Mouse (Mus musculus): ENCODE results near the gene Nenf. TPM values are rescaled to one million over a fixed set of nuclear protein-coding genes. Genes with fewer than 3 reads are reported as not detected.
A peak's percentile ranks its signal among the peaks of the same experiment; 100 is the strongest.

The Nenf gene
- polyA plus RNA-seq, 1 experiment from 2014 or later, result 126 TPM

DNA sequence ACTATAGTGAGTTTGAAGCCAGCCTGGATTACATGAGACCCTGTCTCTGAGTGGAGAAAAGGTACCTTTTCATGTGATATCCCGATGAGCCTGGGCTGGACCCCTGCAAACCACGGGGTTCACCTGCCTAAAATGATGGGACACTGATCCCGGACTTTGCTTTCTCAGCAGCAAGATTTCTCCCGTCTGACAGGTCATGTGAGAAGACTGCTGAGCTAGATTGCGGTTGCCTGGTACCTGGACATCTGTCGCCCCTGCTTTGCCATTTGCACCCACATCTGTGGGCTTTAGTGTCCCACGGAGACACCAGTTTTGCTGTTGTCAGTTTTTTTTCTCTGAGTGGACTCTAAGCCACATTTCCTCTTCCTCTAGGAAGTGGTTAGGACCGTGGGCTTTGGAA lies 9.3 kb upstream of the Nenf start:
- no peak for ATAC-seq (replicated peaks; ENCODE audit: low FRiP score, low TSS enrichment, low read depth)
- 81% methylated on average over 8 of the region's 8 CpGs for WGBS
- DNase-seq (ENCODE audit: low spot score), result no peak
- Histone ChIP-seq H3K4me3 (ENCODE audit: low read depth, low read length) (0 out of 2 replicates have a peak overlapping the region, but pooled peaks have one; percentile 87), H3K9ac (ENCODE audit: low read length) (no peak overlapping the region), H3K4me1 (replicated peaks; ENCODE audit: control insufficient read depth, insufficient read depth, low read length) (peaks cover 8% of the 10 kb centered on the region), H3K36me3 (ENCODE audit: control insufficient read depth, insufficient read depth, low read length) (0 out of 2 replicates have a peak, but pooled peaks cover 19% of the 10 kb centered on the region), H3K27ac (ENCODE audit: low read depth) (no peak overlapping the region), H3K4me2 (ENCODE audit: low read length) (peak overlapping the region; percentile 90), H3K27me3 (replicated peaks; ENCODE audit: control insufficient read depth, insufficient read depth, low read length) (no peaks in the 10 kb centered on the region), H3K9me3 (ENCODE audit: control insufficient read depth, low read length) (no peaks in the 10 kb centered on the region)

DNA sequence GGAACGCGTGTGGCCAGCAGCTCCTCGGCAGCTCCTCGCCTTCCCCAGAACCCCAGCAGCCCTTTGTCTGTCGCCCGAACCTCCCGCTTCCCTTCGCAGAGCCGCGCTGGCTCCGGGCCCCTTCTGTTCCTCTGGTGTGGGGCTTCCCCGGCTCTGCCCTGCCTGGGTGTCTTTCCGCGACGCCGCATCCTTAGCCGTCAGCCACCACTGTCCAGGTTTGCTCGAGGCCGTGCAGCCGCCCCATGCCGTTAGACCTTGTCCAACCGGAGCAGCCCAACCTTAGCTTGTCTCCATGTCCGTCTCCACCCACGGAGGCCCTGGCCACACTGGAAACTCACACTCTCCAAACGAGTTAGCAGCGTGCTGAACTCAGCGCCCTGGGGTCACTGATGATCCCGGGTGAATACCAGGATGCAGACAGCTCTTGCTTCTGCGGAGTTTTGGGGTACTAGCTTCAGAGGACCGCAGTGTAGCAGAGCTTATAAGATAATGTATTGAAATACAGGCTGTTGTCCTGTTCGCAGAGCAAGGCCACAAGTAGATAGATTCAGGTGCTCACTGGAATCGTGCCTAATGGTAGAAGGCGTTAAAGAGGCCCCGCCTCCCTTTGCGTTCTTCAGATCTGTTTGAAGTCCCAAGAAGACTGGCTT lies 8.4 kb upstream of the Nenf start:
- Histone ChIP-seq H3K27me3 (replicated peaks; ENCODE audit: control insufficient read depth, insufficient read depth, low read length) (no peaks in the 10 kb centered on the region), H3K4me3 (ENCODE audit: low read depth, low read length) (peak overlapping the region; percentile 87), H3K36me3 (ENCODE audit: control insufficient read depth, insufficient read depth, low read length) (0 out of 2 replicates have a peak, but pooled peaks cover 12% of the 10 kb centered on the region), H3K9ac (ENCODE audit: low read length) (peak overlapping the region; percentile 86), H3K27ac (ENCODE audit: low read depth) (peak overlapping the region; percentile 47; the same call in 1 of the 2 replicates), H3K4me2 (ENCODE audit: low read length) (peak overlapping the region; percentile 90), H3K9me3 (ENCODE audit: control insufficient read depth, low read length) (no peaks in the 10 kb centered on the region), H3K4me1 (replicated peaks; ENCODE audit: control insufficient read depth, insufficient read depth, low read length) (peaks cover 8% of the 10 kb centered on the region)
- DNase-seq (ENCODE audit: low spot score) (peak; percentile 84), ATAC-seq (replicated peaks; ENCODE audit: low FRiP score, low TSS enrichment, low read depth) (peak; percentile 67)
- 2% methylated on average over 34 of the region's 35 CpGs for WGBS

DNA sequence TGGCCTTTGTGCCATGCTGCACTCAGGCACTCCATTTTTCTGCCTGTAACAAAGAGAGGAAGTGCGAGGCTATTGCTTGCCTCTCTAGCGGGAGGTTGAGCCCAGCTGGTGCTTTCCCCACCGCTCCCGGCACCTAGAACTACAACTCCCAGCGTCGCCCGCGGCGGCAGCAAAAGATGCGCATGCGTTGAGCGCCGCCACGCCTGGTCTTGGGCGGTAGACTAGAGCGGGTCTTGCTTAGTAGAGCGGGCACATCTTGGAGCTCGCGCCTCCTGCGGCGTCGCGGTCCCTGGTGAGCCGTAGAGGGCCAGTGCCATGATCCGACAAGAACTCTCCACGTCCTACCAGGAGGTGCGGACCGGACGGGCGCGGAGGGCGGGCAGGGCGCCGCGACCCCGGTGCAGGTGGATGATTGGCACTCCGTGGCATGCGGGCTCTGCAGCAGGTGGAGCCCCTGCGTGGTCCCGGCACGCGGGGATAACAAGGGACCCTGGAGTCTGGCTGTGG lies 7.8 kb upstream of the Nenf start, which contains the start of gene Tmem206:
TSS of gene Tmem206 (plus strand) at position 187 of the 507 bp plus-strand sequence.
- WGBS, result under 1% methylated on average over 42 of the region's 42 CpGs
- peaks cover 8% of the 10 kb centered on the region for H3K4me1 ChIP-seq (replicated peaks; ENCODE audit: control insufficient read depth, insufficient read depth, low read length)
- ATAC-seq (replicated peaks; ENCODE audit: low FRiP score, low TSS enrichment, low read depth) (peak; percentile 94), DNase-seq (ENCODE audit: low spot score) (peak; percentile 96)
- H3K9me3 ChIP-seq (ENCODE audit: control insufficient read depth, low read length), result no peaks in the 10 kb centered on the region
- 0 out of 2 replicates have a peak, but pooled peaks cover 7% of the 10 kb centered on the region for H3K36me3 ChIP-seq (ENCODE audit: control insufficient read depth, insufficient read depth, low read length)
- H3K4me3 ChIP-seq (ENCODE audit: low read depth, low read length), result peak within 1 kb of the TSS; percentile 87
- no peaks in the 10 kb centered on the region for H3K27me3 ChIP-seq (replicated peaks; ENCODE audit: control insufficient read depth, insufficient read depth, low read length)
- peak within 1 kb of the TSS; percentile 47; the same call in 1 of the 2 replicates for H3K27ac ChIP-seq (ENCODE audit: low read depth)
- peak within 1 kb of the TSS; percentile 90 for H3K4me2 ChIP-seq (ENCODE audit: low read length)
- peak within 1 kb of the TSS; percentile 86 for H3K9ac ChIP-seq (ENCODE audit: low read length)

DNA sequence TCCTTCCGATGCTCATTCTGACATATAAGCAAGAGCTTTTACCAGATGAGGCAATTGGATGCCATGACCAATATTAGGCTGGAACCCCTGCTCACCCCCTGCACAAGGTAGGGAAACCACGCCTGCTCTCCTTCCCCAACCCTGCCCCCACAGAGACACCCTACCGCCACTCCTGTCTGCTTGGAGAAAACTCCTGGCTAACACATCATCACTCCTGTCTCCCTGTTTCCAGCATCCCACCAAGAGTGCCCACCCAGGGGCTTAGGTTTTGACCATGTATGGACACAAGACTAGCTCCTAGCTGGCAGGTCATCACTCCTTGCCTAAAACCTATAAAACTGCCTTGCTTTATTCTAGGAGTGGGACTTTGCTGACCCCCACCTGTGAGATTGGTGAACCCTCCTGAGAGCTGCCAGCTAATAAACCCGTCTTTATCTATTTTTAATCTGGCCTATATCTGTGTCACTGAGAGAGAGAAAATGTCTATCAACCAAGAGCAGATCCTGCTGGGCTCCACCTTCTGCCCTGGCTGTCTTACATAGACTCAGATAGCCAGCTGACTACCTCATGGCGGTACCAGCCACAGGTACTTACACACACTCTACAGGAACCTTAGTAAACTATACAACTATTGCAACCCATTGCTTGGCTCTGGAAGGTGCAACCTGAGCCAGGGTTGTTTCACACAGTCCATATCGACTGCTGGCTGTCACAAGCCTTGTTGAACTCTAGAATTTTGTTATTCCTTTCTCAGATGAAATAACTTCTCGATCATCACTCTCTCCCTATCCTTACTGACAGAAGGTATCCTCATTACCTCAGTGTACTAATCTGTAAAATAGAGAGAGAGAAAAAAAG lies 7.0 kb upstream of the Nenf start:
- H3K9ac ChIP-seq (ENCODE audit: low read length), result no peak overlapping the region
- peak overlapping the region; percentile 90 for H3K4me2 ChIP-seq (ENCODE audit: low read length)
- DNase-seq (ENCODE audit: low spot score), result no peak
- no peaks in the 10 kb centered on the region for H3K27me3 ChIP-seq (replicated peaks; ENCODE audit: control insufficient read depth, insufficient read depth, low read length)
- H3K9me3 ChIP-seq (ENCODE audit: control insufficient read depth, low read length), result no peaks in the 10 kb centered on the region
- no peak overlapping the region for H3K4me3 ChIP-seq (ENCODE audit: low read depth, low read length)
- H3K4me1 ChIP-seq (replicated peaks; ENCODE audit: control insufficient read depth, insufficient read depth, low read length), result peaks cover 8% of the 10 kb centered on the region
- ATAC-seq (replicated peaks; ENCODE audit: low FRiP score, low TSS enrichment, low read depth), result 0 out of 2 replicates have a peak, but pooled peaks have one; percentile 22
- WGBS, result 79% methylated on average over 7 of the region's 7 CpGs
- no peak overlapping the region for H3K27ac ChIP-seq (ENCODE audit: low read depth)
- H3K36me3 ChIP-seq (ENCODE audit: control insufficient read depth, insufficient read depth, low read length), result 0 out of 2 replicates have a peak, but pooled peaks cover 4% of the 10 kb centered on the region

DNA sequence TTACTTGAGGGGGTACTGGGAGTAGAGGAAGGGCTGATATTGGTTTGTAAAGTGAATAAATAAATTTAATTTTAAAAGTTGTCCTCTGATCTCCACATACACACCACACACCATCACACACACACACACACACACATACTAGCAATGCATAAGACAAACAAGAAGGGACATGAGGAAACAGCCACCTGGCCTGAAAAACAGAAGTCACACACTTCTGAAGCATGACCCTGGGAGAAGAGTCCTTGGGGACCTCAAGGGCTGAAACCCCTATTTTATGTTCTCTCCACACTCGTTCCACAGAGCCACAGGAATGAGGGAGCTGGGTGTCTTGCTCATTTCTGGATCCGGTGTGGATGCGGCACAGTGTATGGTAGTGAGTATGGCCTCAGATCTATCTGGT lies 5.4 kb upstream of the Nenf start:
- Histone ChIP-seq H3K4me1 (replicated peaks; ENCODE audit: control insufficient read depth, insufficient read depth, low read length) (peaks cover 8% of the 10 kb centered on the region), H3K4me2 (ENCODE audit: low read length) (no peak overlapping the region), H3K27ac (ENCODE audit: low read depth) (no peak overlapping the region), H3K9ac (ENCODE audit: low read length) (no peak overlapping the region), H3K4me3 (ENCODE audit: low read depth, low read length) (no peak overlapping the region), H3K9me3 (ENCODE audit: control insufficient read depth, low read length) (no peaks in the 10 kb centered on the region), H3K27me3 (replicated peaks; ENCODE audit: control insufficient read depth, insufficient read depth, low read length) (no peaks in the 10 kb centered on the region), H3K36me3 (ENCODE audit: control insufficient read depth, insufficient read depth, low read length) (0 out of 2 replicates have a peak, but pooled peaks cover 2% of the 10 kb centered on the region)
- ATAC-seq (replicated peaks; ENCODE audit: low FRiP score, low TSS enrichment, low read depth), result no peak
- 89% methylated on average over 3 of the region's 3 CpGs for WGBS
- DNase-seq (ENCODE audit: low spot score), result no peak

DNA sequence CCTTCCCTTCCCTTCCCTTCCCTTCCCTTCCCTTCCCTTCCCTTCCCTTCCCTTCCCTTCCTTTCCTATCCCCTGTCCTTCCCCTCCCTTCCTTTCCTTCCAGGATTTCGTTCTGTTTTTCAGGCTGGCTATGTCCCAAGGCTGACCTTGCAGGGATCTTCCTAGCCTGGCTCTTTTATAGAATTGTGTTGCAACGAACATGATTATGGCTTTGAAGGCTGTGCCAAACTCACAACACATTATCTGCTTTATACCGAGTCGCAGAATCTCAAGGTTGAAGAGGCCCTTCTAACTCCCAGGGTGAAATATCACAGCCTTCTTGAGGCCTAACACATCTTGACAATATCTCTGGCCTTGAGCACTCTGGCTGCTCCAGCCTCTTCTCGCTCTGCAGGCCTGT lies 692 bp upstream of the Nenf start:
- H3K36me3 ChIP-seq (ENCODE audit: control insufficient read depth, insufficient read depth, low read length), result no peaks in the 10 kb centered on the region
- H3K4me1 ChIP-seq (replicated peaks; ENCODE audit: control insufficient read depth, insufficient read depth, low read length), result no peaks in the 10 kb centered on the region; the same call in 1 of the 2 replicates
- no peaks in the 10 kb centered on the region for H3K9me3 ChIP-seq (ENCODE audit: control insufficient read depth, low read length)
- ATAC-seq (replicated peaks; ENCODE audit: low FRiP score, low TSS enrichment, low read depth) (no peak), DNase-seq (ENCODE audit: low spot score) (no peak)
- H3K4me2 ChIP-seq (ENCODE audit: low read length), result no peak overlapping the region
- H3K27me3 ChIP-seq (replicated peaks; ENCODE audit: control insufficient read depth, insufficient read depth, low read length), result no peaks in the 10 kb centered on the region
- H3K9ac ChIP-seq (ENCODE audit: low read length), result no peak overlapping the region
- 54% methylated on average over 5 of the region's 5 CpGs for WGBS
- 0 out of 2 replicates have a peak overlapping the region, but pooled peaks have one; percentile 38 for H3K27ac ChIP-seq (ENCODE audit: low read depth)
- H3K4me3 ChIP-seq (ENCODE audit: low read depth, low read length), result no peak overlapping the region

DNA sequence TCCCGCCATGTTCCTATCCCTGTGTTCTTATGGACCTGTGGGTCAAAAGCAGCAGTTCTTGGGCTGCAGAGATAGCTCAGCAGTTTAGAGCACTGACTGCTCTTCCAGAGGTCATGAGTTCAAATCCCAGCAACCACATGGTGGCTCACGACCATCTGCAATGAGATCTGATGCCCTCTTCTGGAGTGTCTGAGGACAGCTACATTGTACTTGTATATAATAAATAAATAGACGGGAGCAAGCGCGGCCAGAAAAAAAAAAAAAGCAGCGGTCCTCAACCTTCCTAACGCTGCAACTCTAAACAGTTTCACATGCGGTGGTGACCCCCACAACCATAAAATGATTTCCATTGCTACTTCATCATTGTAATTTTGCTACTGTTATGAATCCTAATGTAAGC lies 1.2 kb downstream of the Nenf start:
- peaks cover 3% of the 10 kb centered on the region; the same call in 1 of the 2 replicates for H3K4me1 ChIP-seq (replicated peaks; ENCODE audit: control insufficient read depth, insufficient read depth, low read length)
- H3K9me3 ChIP-seq (ENCODE audit: control insufficient read depth, low read length), result no peaks in the 10 kb centered on the region
- no peak for DNase-seq (ENCODE audit: low spot score)
- peak overlapping the region; percentile 61 for H3K4me3 ChIP-seq (ENCODE audit: low read depth, low read length)
- H3K27me3 ChIP-seq (replicated peaks; ENCODE audit: control insufficient read depth, insufficient read depth, low read length), result no peaks in the 10 kb centered on the region
- ATAC-seq (replicated peaks; ENCODE audit: low FRiP score, low TSS enrichment, low read depth), result no peak
- no peak overlapping the region for H3K27ac ChIP-seq (ENCODE audit: low read depth)
- 68% methylated on average over 8 of the region's 8 CpGs for WGBS
- H3K4me2 ChIP-seq (ENCODE audit: low read length), result peak overlapping the region; percentile 70
- H3K9ac ChIP-seq (ENCODE audit: low read length), result peak overlapping the region; percentile 82; the same call in 1 of the 2 replicates
- H3K36me3 ChIP-seq (ENCODE audit: control insufficient read depth, insufficient read depth, low read length), result no peaks in the 10 kb centered on the region

DNA sequence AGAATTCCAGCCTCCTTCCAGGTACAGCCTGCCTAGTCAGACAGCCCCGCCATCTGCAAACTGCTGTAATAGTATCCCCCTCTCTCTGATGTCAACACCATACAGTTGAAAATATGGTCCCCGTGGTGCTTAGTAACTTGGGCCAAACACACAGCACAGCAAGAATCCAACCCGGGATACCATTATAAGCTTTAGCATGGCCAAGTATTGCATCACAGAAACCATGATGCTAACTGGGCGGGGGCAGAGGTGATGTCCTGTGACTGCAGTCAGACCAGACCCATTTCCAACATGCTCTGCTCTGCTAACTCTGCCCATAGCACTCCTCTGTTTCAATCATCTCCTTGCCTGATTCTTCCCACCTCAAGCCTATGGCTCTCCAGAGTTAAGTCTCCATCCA lies 4.1 kb downstream of the Nenf start:
- H3K27ac ChIP-seq (ENCODE audit: low read depth), result no peak overlapping the region
- WGBS, result 70% methylated on average over 4 of the region's 4 CpGs
- H3K4me2 ChIP-seq (ENCODE audit: low read length), result no peak overlapping the region
- H3K27me3 ChIP-seq (replicated peaks; ENCODE audit: control insufficient read depth, insufficient read depth, low read length), result no peaks in the 10 kb centered on the region
- peaks cover 7% of the 10 kb centered on the region for H3K36me3 ChIP-seq (ENCODE audit: control insufficient read depth, insufficient read depth, low read length)
- ATAC-seq (replicated peaks; ENCODE audit: low FRiP score, low TSS enrichment, low read depth) (no peak), DNase-seq (ENCODE audit: low spot score) (no peak)
- H3K4me3 ChIP-seq (ENCODE audit: low read depth, low read length), result no peak overlapping the region
- H3K4me1 ChIP-seq (replicated peaks; ENCODE audit: control insufficient read depth, insufficient read depth, low read length), result peaks cover 3% of the 10 kb centered on the region; the same call in 1 of the 2 replicates
- H3K9ac ChIP-seq (ENCODE audit: low read length), result no peak overlapping the region
- no peaks in the 10 kb centered on the region for H3K9me3 ChIP-seq (ENCODE audit: control insufficient read depth, low read length)

Measured in intestine, embryonic 14.5 days (tissue).